Mouse (Mus musculus) intestine, postnatal 0 days (tissue): Measurements from ENCODE around the gene Gm49333. TPM values are rescaled to one million over a fixed set of nuclear protein-coding genes. Genes with fewer than 3 reads are reported as not detected.

Experiments
- ATAC-seq: fragments of 200-750 bp; cut with Nextera tagmentation; 2 replicates; pipeline ENCODE4 v1.8.0; 2017; ENCODE audit warnings: mild to moderate bottlenecking, moderate TSS enrichment, moderate library complexity
- H3K27ac ChIP-seq: fragments of 300-500 bp; sonication (generic); 2 replicates; pipeline ENCODE4 v1.5.1; 2014; ENCODE audit warnings: mild to moderate bottlenecking, low read depth, low read length, moderate library complexity
- H3K27me3 ChIP-seq: fragments of 300-500 bp; sonication (generic); replicated peaks from 2 replicates; pipeline ENCODE4 v1.6.1; 2014; ENCODE audit warnings: low read length, mixed read lengths; ENCODE audit not compliant: control insufficient read depth, insufficient read depth
- H3K36me3 ChIP-seq: fragments of 300-500 bp; sonication (generic); 2 replicates; pipeline ENCODE4 v1.6.1; 2014; ENCODE audit warnings: mild to moderate bottlenecking, moderate library complexity; ENCODE audit not compliant: control insufficient read depth, insufficient read depth
- H3K4me1 ChIP-seq: fragments of 300-500 bp; sonication (generic); replicated peaks from 2 replicates; pipeline ENCODE4 v1.6.1; 2014; ENCODE audit warnings: antibody characterized with exemption, low read length, mixed read lengths; ENCODE audit not compliant: control insufficient read depth, insufficient read depth
- H3K4me2 ChIP-seq: fragments of 300-500 bp; sonication (generic); replicated peaks from 2 replicates; pipeline ENCODE4 v1.6.1; 2014; ENCODE audit warnings: low read depth, mild to moderate bottlenecking, moderate library complexity
- H3K4me3 ChIP-seq: fragments of 300-500 bp; sonication (generic); 2 replicates; pipeline ENCODE4 v1.5.1; 2014; ENCODE audit warnings: low read depth, low read length
- H3K9ac ChIP-seq: fragments of 300-500 bp; sonication (generic); 2 replicates; pipeline ENCODE4 v1.6.1; 2014; ENCODE audit warnings: mild to moderate bottlenecking, low read depth, low read length
- H3K9me3 ChIP-seq: fragments of 300-500 bp; sonication (generic); 2 replicates; pipeline ENCODE4 v1.6.1; 2016; ENCODE audit warnings: mixed run types; ENCODE audit not compliant: control insufficient read depth
- CTCF ChIP-seq: sonication (generic); IDR thresholded peaks from 2 replicates; pipeline ENCODE4 v1.5.1; 2016; ENCODE audit warnings: low read depth, mild to moderate bottlenecking, control low read depth, antibody characterized with exemption, moderate library complexity
- WGBS: fragments of 180-500 bp; shearing (Covaris S2); extraction: QIAGEN DNeasy Blood & Tissue Kit; methylation state at CpG from one replicate; pipeline ENCODE4 v1.1.7; 2014; 5-methylcytosine and 5-hydroxymethylcytosine counted together
- polyA plus RNA-seq: library from polyadenylated mRNA; unstranded; fragments of >200 nt; fragmentation: Nextera tagmentation; extraction: Ambion mirVana; gene quantifications from 2 replicates; pipeline ENCODE4 v1.2.1, GENCODE M21; 2015

Gene Gm49333
- polyA plus RNA-seq, 1 experiment from 2014 or later: 0.09 TPM

DNA sequence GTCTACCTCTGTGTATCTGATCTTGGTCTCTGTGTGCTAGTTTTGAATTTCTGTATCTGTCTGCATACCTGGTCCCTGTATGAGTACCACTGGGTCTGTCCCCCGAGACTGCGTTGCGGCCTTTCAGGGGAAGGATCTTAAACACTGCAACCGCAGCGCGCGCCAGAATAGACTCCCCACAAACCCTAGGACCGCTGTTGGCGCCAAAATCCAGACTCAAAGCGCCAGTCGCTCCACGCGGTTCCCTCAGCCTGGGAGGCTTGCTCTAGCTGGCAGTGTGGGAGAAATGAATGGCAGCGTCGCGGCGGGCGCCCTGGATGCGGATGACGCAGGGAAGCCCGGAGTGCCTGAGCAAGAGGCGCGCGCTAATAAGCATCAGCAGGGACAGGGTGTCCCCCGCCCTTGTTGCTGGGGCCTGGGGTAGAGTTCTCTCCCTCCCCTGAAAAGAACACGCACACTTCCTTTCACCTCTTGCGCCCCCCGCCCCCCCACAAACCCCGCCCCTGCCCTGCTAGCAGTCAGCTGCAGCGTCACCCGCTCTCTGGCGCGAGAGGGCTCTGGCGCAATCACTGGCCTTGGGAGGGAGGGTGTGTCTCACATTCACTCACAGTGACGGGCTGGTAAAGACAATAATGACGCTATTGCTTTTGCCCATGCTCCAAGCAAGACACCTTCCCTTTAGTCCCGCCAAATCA is 10.7 kb downstream of the Gm49333 start:
- no peak overlapping the region for H3K27ac ChIP-seq
- WGBS: under 1% methylated on average over 37 of the region's 37 CpGs
- TF ChIP-seq CTCF: no peak
- H3K9me3 ChIP-seq: no peaks in the 10 kb centered on the region
- H3K9ac ChIP-seq: no peak overlapping the region
- ATAC-seq: peak; percentile 67
- H3K4me1 ChIP-seq: peaks cover 7% of the 10 kb centered on the region
- H3K27me3 ChIP-seq: peaks cover 20% of the 10 kb centered on the region
- peak overlapping the region; percentile 99 for H3K4me2 ChIP-seq
- H3K4me3 ChIP-seq: peak overlapping the region; percentile 66
- H3K36me3 ChIP-seq: 0 out of 2 replicates have a peak, but pooled peaks cover 4% of the 10 kb centered on the region

DNA sequence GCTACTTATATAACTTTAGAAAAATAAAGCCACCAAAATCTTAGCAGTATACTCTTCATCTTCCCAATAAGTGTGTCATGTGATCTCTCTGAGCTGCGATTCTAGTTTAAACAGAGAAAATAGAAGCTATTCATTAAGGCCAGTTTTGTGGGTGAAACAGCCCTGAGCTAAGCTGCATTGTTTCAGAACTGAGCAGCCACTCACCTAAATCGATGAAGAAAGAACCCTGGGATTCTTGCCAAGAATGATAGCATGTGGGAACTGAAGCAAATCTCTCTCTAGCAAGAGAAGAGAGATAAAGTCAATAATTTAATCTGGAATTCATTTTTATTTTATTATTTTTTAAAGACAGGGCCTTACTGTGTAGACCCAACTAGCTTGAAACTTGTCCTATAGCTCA is 11.8 kb downstream of the Gm49333 start:
- no peak for TF ChIP-seq CTCF
- Histone ChIP-seq H3K36me3 (0 out of 2 replicates have a peak, but pooled peaks cover 4% of the 10 kb centered on the region), H3K27me3 (peaks cover 20% of the 10 kb centered on the region), H3K27ac (no peak overlapping the region), H3K9me3 (no peaks in the 10 kb centered on the region), H3K4me1 (peaks cover 7% of the 10 kb centered on the region), H3K4me2 (no peak overlapping the region), H3K9ac (no peak overlapping the region), H3K4me3 (no peak overlapping the region)
- 52% methylated on average over 2 of the region's 2 CpGs for WGBS
- no peak for ATAC-seq

DNA sequence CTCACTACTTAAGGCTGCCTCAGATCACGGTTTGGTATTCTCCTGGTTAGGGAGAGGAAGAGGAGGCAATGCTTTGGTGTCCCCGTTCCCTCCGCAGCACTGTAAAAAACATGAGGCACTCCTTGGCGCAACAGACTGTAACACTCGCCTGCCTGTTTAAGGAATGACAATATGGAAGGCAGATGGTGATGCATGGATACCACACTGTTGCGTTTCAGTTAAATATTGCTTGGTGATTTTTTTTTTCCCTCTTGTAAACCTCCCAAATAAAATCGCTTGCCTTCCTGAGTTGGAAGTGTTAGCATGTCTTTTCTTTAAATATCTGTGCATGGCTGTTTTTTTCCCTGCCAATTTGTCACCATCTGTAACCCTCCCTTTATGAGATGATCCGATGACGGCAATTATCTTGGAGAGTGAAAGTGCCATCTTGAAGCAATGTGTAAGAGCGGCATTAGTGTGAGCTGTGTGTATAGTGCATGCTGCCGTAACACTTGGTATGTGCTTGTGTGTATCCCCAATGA is 17.5 kb downstream of the Gm49333 start:
- no peak overlapping the region for H3K4me2 ChIP-seq
- H3K27me3 ChIP-seq: peaks cover 20% of the 10 kb centered on the region; the same call in 1 of the 2 replicates
- 60% methylated on average over 11 of the region's 11 CpGs for WGBS

DNA sequence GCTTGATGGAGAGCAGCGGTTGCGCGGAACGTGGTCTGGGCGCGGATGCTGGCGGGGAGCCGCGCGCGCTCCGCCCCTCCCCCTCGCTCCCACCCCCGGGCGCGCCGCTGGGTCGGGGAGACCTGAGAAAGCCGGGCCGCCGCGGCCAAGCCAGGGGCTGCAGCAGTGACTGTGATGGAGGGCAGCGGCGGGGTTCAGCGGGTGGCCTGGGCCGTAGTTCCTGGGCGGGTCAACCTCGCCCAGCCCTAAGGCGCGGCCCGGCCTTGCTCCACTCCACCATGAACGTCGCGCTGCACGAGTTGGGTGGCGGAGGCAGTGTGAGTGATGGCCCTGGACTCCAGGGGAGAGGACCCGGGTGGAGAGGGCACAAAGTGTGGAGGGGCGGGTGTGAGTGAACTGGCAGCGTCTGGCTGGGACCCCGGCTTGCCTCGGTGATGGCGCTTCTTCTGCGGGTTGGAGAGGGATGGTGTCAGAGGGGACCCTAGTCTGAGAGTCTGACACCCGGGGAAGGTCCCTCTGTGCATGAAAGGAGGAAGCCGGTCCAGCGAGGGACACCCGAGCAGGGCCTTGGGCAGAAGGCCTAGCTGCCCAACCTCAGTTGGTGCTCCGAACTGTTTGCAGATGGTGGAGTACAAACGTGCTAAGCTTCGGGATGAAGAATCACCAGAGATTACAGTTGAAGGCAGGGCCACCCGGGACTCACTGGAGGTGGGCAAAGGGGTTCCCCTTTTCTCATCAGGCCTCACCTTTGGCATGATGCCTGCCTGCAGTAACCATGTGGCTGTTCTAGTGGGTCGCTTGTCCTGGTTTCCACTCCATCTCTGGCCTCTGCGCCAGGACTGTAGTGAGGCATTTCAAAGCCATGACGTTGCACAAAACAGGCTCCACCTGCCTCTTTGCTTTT is 18.6 kb downstream of the Gm49333 start, which contains the start of gene Ece2:
TSS of gene Ece2 (plus strand) at position 98 of the 904 bp plus-strand sequence.
- H3K9ac ChIP-seq: peak within 1 kb of the TSS; percentile 48
- H3K4me1 ChIP-seq: no peaks in the 10 kb centered on the region
- H3K4me3 ChIP-seq: peak within 1 kb of the TSS; percentile 44
- 9% methylated on average over 54 of the region's 54 CpGs for WGBS
- H3K27ac ChIP-seq: no peak within 1 kb of the TSS
- H3K36me3 ChIP-seq: no peaks in the 10 kb centered on the region
- H3K4me2 ChIP-seq: peak within 1 kb of the TSS; percentile 82
- H3K27me3 ChIP-seq: peaks cover 20% of the 10 kb centered on the region; the same call in 1 of the 2 replicates
- no peak for ATAC-seq
- H3K9me3 ChIP-seq: no peaks in the 10 kb centered on the region
- no peak for TF ChIP-seq CTCF

More for the DNA sequence above, 17.5 kb downstream of the Gm49333 start:
- H3K9me3 ChIP-seq: no peaks in the 10 kb centered on the region
- TF ChIP-seq CTCF: no peak
- H3K4me1 ChIP-seq: no peaks in the 10 kb centered on the region
- no peak overlapping the region for H3K9ac ChIP-seq
- H3K36me3 ChIP-seq: no peaks in the 10 kb centered on the region
- H3K27ac ChIP-seq: no peak overlapping the region
- no peak overlapping the region for H3K4me3 ChIP-seq
- no peak for ATAC-seq

DNA sequence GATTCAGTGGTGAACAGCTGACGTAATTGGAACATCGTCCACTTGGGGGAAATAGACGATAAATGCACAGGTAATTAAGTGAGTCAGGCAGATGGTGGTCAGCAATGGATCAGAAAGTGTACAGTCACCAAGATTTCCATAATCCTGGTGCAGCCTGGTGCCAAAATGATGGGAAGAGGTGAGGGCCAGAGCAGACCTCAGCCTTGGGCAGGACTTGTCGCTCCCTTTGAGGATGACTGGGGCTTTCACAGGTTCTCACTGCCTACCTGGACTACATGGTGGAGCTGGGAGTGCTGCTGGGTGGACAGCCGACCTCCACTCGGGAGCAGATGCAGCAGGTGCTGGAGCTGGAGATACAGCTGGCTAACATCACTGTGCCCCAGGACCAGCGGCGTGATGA is 26.0 kb downstream of the Gm49333 start:
- Histone ChIP-seq H3K27me3 (no peaks in the 10 kb centered on the region), H3K4me1 (no peaks in the 10 kb centered on the region), H3K4me3 (no peak overlapping the region), H3K9ac (no peak overlapping the region), H3K4me2 (no peak overlapping the region), H3K36me3 (no peaks in the 10 kb centered on the region), H3K27ac (no peak overlapping the region), H3K9me3 (no peaks in the 10 kb centered on the region)
- TF ChIP-seq CTCF: no peak
- 72% methylated on average over 8 of the region's 8 CpGs for WGBS
- no peak for ATAC-seq

DNA sequence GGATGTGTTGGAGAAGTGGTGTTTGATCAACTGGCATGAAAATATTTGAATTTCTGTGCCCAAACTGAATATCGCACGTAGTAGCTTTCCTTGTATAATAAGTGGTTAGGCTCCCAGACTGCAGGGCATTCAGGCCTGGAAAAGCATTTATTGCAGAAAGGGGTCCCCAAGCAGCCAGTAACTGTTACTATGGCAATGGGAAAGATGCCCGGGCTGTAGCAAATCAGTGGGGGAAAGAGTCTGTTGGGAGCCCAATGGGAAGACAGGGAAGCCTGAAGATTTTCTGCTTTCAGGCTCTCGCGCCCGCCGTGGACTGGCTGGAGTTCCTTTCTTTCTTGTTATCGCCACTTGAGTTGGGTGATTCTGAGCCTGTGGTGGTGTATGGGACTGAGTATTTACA is 27.0 kb downstream of the Gm49333 start:
- no peak for TF ChIP-seq CTCF
- no peaks in the 10 kb centered on the region for H3K36me3 ChIP-seq
- H3K9me3 ChIP-seq: no peaks in the 10 kb centered on the region
- 79% methylated on average over 8 of the region's 8 CpGs for WGBS
- no peak overlapping the region for H3K4me3 ChIP-seq
- H3K4me2 ChIP-seq: no peak overlapping the region
- H3K27me3 ChIP-seq: no peaks in the 10 kb centered on the region
- ATAC-seq: no peak
- H3K9ac ChIP-seq: no peak overlapping the region
- no peaks in the 10 kb centered on the region for H3K4me1 ChIP-seq
- H3K27ac ChIP-seq: no peak overlapping the region
